Mouse (Mus musculus) embryo, embryonic 10.5 days (tissue): Measurements from ENCODE around the gene Irf9.
A peak's percentile ranks its signal among the peaks of the same experiment; 100 is the strongest.

ENCODE experiments used
- DNase-seq: peaks from one replicate; pipeline ENCODE4 v3.0.0-alpha.2; 2015; ENCODE audit warnings: low spot score

The Irf9 gene

DNA sequence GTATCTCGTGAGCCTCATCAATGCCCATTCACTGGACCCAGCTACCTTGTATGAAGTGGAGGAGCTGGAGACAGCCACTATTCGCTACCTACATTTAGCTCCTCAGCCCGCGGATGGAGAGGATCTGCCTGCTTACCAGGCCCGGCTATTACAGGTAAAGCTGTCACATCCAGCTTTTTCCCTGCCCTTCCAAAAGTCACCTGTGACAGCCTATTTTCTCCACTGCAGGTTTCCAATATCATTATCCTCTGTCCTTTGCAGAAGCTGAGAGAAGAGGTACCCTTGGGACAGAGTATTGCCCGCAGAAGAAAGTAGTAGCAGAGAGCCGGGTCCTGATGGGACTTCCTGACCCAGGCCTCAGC is at the start of gene Irf9:
Gene Irf9, plus strand, starts transcription at position 301 of the 362 bp plus-strand sequence.
- DNase-seq: no peak

DNA sequence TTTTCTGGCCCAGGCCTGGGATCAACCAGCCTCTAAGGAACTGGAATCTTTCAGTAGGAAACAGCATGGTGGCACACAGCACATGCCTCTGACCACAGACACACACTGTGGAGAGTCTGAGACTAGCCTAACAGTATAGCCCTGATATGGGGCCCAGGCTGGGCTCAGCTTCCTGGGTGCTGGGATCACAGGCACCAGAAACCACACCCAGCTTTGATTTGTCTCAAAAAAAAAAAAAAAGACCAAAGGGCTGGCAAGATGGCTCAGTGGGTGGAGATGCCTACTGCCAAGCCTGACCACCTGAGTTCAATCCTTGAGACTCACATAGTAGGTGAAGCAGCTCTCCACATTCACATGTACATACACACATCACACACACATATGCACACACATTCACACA is 48.7 kb upstream of the Irf9 start:
- no peak for DNase-seq

DNA sequence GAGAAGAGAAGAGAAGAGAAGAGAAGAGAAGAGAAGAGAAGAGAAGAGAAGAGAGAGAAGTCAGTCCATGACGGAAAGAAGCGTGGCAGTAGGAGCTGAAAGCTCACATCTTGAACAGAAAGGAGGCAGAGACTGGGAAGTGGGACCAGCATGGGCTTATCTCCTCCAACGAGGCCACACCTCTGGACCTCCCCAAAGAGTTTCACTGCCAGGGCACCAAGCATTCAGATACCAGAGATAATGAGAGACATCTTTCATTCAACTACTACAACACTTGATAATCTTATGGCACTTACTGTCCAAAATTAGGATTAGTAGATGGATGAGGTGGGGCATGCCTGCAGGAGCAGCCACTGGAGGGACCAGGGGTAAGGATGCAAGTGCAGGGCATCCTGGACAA is 47.6 kb upstream of the Irf9 start:
- DNase-seq: no peak

DNA sequence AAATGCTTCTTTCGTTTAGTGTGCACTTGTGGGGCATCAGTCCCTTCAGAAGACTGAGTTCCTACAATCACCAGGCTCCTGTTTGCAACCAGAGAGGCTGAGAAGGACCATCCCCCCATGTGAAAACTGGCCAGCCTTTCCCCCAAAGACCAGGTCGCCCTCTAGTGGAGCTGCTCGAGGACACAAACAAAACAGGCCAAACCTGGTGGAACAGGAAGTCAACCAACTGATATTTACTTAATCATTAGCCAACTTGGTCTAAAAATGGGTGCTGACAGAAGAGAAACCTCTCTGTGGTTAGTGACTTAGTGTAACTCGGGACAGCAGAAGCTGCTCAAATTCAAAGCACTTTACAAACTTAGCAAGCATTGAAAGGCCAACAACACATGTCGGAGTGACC is 46.4 kb upstream of the Irf9 start:
- peak; percentile 83 for DNase-seq

DNA sequence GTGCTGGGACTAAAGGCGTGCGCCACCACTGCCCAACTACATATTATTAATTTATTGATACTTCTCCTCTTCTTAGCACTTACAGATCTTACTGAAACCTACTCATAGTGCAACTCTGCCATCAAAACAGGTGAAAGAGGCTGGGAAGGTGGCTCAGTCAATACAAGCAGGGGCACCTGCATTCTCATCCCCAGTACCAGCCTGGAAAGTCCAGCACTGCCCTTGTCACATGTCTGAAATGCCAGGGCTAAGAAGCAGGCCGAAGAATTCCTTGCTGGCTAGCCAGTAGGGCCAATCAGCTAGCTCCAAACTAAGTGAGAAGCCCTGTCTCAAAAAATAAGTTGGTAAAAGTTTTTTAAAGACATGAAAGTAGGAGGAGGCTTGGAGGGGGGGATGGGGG is 45.8 kb upstream of the Irf9 start:
- DNase-seq: no peak

DNA sequence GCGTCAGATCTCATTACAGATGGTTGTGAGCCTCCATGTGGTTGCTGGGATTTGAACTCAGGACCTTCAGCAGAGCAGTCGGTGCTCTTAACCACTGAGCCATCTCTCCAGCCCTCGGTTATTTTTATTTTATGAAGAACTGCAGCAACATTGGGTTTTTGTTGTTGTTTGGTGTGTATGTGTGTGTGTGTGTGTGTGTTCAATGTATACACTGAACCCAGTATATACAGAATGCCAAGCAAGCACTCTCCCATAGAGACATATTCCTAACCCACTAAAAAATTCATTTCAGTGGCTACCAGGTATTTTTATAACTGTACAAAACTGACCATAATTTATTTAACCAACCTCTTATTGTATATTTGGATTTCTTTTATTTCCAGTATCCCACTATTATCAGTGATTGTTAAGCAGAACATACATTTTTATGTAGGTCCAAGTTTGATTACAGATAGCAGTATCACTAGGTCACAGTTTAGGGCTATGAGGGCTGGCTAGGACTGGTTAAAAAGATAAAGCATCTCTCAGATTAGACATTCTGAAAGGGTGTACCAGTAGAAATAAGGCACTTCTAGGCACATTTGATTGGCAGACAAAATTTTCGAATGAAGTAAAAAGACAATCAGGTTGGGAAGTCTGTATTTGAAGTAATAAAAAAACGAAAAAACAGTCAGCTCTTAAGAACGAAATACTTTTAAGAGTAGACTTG is 44.5 kb upstream of the Irf9 start:
- DNase-seq: no peak

DNA sequence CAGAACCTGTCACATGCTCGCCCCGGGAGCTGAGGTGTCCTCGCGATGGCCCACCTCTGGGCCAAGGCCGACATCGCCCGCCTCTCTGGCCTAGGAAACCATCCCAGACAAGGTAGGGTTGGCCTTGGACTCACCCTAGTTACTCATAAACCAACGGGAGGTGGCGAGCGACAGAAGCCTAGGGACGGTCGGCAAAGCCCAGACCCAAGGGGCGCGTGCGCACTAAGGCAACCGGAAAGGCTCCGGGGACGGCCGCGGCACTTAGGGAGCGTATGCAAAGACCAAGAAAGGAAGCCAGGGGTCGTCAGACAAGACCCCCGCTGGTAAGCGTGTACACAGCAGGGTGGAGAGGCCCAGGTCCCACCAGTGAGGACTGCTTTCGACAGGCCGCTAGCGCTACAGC is 43.6 kb upstream of the Irf9 start, which contains the start of gene Dcaf11:
Gene Dcaf11, plus strand, starts transcription at position 208 of the 403 bp plus-strand sequence.
- DNase-seq: peak; percentile 96

DNA sequence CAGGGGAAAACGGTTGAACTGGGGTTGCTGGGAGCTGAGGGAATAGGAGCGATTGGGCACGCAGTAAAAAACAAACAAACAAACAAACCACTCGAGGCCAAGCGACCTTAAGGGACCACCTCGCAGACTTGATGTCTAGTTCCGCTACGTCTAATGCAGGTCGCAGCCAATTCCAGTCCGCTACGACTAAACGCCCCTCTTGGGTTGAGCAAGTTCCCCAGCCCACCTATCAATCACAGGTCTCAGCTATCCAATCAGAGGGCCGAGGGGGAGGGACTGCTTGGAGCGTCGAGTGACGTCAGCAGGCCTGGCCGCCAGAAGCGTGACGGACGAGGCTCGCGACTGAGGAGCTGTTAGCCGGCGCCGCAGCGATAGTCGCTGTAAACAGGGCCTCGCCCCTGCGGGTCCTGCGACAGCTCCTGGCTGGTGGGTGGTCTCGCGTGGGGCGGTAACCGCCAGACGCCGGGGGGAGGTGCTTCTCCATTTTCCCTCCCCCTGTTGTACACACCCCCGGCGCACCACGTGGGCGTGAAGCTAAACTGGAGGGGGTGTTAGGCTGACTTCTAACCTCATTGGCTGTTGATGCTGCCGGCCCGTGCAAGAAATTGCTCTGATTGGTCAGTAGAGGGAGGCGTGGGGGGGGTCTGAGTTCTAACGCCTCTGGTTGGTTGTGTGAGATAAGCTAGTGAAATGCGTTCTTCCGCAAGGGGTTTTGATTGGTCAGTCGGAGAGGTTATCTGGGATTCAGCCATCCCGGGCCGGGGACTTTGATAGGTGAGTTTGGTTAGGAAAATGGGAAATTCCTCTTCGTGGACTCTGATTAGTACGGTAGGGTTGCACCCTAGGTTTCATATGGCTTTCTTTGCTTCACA is 42.9 kb upstream of the Irf9 start, which contains the start of gene A730061H03Rik:
Gene A730061H03Rik, minus strand, starts transcription at position 205 of the 872 bp plus-strand sequence.
- DNase-seq: peak; percentile 99

DNA sequence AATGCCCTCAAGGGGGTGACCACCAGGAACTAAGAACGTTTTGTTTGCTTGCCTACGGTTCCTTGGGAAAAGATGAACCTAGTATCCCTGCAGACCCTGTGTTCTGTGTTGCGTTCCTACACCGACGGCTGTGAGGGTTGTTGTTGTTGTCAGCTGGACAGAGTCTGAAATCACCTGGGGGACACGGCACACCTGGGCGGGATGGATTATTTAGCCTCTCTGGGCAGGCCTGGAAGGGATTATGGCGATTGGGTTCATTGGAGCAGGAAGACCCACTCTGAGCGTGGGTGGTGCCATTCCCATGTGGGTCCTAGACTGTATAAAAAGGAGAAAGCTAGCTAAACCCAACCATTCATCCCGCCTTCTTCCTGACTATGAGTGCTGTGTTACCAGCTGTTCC is 41.5 kb upstream of the Irf9 start:
- no peak for DNase-seq

DNA sequence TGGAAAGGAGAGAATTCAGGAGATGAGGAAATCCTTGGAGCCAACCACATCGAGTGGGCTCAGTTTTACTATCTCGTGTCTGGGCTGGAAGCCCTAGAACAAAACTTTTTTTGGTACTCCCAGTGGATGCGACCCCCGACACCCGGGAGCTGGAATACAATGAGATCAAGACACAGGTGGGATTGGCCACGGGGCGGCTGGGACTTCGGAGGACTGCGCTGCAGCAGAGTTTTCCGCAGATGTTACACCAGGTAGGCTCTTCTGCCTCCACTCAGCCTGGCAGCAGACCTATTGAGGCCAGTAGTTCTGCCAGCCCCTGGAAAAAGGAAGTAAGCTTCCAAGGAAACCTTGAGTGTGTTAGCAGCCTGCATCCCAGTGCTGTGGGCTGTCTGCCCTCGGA is 40.1 kb upstream of the Irf9 start:
- no peak for DNase-seq

DNA sequence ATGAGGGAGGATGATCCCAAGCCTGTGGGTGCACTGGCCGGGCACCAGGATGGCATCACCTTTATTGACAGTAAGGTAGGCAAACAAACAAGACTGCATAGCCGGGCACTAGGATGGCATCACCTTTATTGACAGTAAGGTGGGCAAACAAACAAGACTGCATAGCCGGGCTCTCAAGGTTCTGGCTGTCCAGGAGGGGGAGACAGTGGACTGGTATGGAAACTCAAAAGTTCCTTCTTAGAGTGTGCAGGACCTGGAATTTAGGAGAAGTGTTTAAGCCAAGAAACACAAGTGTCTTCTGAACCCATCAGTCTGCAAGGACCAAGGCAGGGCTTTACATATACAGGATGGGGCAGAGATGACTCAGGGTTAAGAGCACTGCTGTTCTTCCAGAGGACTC is 37.6 kb upstream of the Irf9 start:
- no peak for DNase-seq

DNA sequence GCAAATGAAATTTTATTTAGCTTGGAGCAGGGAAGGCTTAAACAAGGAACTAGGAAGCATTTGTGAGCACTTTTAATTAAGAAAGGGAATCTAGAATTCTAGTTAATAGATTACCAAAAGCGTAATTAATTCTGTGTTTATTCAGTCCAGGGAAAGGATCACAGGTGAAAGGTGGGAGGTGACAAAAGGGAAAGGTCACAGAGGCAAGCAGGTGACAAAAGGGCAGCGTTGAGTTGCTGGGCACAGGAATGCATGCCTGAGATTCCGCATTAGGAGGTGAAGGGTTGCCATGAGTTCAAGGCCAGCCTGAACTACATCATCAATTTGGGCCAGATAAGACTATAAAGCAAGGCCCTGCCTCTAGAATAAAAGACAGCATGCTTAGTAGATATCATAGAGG is 35.9 kb upstream of the Irf9 start:
- no peak for DNase-seq

DNA sequence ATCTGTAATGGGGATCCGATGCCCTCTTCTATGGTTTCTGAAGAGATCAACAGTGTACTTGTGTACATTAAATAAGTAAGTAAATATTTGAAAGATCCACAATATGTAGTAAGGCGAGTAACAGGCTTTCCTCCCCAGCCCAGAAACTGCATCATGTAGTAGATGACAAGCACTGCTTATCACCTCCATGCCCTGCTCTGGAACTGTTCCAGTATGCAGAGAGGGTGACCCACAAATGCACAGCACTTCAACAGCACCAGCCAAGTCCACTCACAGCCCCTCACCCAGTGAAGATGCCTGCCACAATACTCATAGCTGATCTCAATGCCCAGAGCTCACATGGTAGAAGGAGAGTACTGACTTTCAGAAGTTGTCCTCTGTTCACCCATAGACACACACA is 32.8 kb upstream of the Irf9 start:
- no peak for DNase-seq

DNA sequence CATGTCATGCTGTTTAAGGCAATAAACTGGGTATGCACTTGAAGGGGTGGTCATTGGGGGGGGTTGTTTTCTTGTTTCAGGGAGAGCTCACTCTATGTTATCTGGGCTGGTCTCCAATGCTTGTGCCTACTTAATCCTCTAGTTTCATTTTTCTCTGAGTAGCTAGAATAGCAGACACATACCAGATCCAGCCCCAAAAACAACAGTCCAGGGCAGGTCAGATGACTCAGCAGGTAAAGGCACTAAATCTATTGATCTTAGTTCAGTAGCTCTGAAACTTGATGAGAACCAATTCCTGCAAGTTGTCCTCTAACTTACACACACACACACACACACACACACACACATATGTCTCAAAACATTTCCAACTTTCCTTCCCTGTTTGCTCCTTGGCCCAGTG is 31.6 kb upstream of the Irf9 start:
- DNase-seq: no peak

DNA sequence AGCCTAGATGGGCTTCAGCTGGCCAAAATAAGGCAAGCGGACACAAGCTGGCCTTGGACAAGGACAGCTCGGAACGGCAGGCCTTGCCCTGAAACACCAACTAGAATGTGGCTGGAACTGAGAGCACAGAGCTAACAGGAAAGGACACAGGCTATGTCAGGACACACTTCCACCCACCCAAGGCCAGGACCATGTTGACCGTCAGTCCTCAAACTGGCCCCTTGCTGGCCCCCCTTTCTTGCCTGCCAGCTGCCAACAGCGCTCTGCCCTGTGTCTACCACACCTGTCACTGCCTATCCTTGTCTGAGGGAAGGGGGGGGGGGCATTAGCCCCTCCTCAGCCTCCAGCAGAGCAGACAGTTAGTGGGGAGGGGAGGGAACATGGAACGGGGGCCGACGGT is 28.1 kb upstream of the Irf9 start, which contains the start of gene Fitm1:
Gene Fitm1, plus strand, starts transcription at position 316 of the 400 bp plus-strand sequence.
- no peak for DNase-seq

DNA sequence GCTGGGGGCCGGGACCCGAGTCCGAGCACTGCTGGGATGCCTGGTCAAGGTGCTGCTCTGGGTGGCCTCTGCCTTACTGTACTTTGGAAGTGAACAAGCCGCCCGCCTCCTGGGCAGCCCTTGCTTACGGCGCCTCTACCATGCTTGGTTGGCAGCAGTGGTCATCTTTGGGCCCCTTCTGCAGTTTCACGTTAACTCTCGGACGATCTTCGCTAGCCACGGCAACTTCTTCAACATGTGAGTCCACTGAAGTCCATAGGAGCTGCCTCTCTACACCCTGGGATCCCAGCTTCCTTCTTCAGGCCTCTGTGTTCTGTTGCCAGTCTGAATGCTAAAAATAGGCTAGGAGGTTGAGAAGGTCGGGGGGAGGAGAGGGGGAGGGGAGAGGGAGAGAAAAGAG is 27.7 kb upstream of the Irf9 start:
- DNase-seq: no peak

DNA sequence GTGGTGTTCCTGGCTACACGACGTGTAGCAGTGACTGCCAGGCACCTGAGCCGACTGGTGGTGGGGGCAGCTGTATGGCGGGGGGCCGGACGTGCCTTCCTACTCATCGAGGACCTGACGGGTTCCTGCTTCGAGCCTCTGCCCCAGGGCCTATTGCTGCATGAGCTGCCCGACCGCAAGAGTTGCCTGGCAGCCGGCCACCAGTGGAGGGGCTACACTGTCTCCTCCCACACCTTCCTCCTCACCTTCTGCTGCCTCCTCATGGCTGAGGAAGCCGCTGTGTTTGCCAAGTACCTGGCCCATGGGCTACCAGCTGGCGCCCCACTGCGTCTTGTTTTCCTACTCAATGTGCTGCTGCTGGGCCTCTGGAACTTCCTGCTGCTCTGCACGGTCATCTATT is 27.0 kb upstream of the Irf9 start:
- DNase-seq: no peak

DNA sequence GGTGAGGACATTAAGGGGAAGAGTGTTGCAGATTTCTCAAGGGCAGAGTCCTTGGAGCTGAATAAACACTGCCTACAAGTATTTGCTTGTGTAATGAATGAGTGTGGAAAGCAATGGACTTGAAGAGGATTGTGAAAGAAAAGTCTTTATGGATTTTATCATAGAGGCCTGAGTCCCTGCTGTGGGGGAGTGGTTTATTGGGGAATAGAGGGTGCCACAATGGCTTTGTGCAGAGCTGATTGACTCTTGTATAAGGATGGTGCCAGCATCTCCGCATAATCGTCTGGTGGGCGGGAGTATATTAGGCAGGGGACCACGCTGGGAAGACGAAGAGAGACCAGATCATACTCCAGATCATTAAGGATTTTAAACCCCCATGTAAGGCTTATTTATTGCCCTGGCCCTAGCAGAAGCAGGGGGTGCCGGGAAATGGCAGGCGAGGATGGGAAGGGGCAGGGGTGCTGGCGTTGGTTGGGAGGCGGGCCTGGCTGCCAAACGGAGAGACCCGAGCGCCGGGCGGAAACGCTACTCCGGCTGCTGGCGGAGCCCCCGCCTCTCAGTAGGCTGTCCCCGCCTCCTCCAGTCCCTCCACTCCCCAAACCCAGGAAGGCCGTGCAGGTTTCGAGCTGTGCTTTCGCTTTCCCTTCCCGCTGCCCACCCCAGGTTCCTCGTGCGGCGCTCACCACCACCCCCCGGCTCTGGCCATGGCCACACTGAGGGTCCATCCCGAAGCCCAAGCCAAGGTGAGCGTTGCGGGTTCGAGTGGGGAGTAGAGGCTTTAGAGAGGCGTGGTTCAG is 25.3 kb upstream of the Irf9 start, which contains the start of gene Psme1:
Gene Psme1, plus strand, starts transcription at position 253 of the 797 bp plus-strand sequence.
- DNase-seq: peak; percentile 87

DNA sequence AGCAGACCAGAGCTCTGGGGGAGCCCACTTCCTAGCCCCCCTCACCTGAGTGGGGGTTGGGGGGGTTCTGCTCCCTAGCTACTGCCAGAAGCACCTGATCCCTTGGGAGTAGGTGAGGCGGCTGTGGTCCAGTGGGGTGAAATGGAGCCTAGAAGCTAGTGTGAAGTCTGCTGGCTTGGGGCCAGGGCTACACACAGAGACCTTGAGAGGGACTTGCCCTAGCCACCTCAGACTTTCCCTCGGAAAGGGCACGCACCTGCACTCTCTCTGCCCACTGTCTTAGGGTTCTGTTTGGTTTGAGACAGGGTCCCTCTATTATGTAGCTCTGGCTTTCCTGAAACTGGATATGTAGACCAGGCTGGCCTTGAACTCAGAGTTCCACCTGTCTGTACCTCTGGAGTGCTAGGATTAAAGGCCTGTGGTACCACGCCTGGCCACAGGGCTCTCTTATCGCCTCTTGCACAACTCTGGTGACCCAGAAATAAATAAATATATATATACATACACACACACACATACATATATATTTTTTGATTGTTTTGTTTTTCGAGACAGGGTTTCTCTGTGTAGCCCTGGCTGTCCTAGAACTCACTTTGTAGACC is 24.6 kb upstream of the Irf9 start:
- peak; percentile 12 for DNase-seq

DNA sequence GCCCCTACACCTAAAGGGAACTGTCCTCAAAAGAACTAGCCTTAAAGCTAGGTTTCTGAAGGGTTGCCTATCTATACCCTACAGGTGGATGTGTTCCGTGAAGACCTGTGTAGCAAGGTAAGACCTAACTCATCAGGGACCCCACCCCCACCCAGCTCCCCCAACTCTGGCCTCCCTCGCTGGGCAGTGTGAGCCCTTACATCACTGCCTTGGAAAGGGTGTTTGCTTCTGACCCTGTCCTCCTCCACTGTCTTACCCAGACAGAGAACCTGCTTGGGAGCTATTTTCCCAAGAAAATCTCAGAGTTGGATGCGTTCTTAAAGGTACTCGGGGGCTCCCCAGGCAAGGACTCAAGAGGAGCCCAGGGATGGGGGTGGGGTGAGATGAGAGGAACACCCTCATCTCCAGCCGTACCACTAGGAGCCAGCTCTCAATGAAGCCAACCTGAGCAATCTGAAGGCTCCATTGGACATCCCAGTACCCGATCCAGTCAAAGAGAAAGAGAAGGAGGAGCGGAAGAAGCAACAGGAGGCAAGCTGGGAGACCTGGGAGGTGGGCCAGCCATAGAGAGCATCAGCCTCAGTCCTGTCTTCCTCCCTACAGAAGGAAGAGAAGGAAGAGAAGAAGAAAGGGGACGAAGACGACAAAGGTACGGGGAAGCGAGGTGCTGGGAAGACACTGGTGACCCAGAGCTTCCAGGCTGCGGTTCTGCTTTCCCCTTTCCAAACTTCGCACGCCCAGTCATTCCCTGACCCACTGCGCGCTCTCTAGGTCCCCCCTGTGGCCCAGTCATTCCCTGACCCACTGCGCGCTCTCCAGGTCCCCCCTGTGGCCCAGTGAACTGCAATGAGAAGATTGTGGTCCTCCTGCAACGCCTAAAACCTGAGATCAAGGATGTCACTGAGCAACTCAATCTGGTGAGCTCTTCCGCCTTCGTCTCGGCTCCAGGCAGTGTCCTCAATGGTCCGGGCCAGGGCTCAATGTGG is 23.6 kb upstream of the Irf9 start:
- DNase-seq: no peak

DNA sequence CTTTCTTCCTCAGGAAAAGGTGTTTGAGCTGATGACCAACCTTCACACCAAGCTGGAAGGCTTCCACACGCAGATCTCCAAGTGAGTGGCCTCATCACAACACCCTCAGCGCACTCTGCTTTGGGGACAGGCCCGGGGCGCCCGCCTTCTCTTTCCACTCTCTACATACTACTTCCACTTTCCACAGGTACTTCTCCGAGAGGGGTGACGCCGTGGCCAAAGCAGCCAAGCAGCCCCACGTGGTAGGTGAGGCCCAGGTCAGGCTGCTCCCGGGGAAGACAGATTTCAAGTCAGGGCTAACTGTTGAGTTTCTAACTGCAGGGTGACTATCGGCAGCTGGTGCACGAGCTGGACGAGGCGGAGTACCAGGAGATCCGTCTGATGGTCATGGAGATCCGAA is 22.6 kb upstream of the Irf9 start:
- DNase-seq: no peak
